Mouse (Mus musculus) brain, embryonic 14.5 days (tissue): ENCODE data around the gene Trib3. TPM values are rescaled to one million over a fixed set of nuclear protein-coding genes. Genes with fewer than 3 reads are reported as not detected.
A peak's percentile ranks its signal among the peaks of the same experiment; 100 is the strongest.
"Not testable (repeated sequence)": the region's sequence is repeated elsewhere in the genome, so short reads cannot be mapped to it uniquely, and the experiment has no call there.

Experiments
- DNase-seq: peaks from one replicate; pipeline ENCODE4 v3.0.0-alpha.2; 2011; ENCODE audit warnings: low read depth
- CTCF ChIP-seq: fragments of 200-500 bp; IDR thresholded peaks from 2 replicates; pipeline ENCODE4 v1.5.1; 2012; ENCODE audit warnings: inconsistent platforms, mild to moderate bottlenecking, moderate library complexity, borderline replicate concordance; ENCODE audit not compliant: insufficient read depth, insufficient read length; ENCODE audit errors: extremely low read depth
- POLR2A ChIP-seq: fragments of 200-500 bp; IDR thresholded peaks from 2 replicates; pipeline ENCODE4 v1.6.1; 2012; ENCODE audit warnings: mild to moderate bottlenecking, inconsistent platforms, borderline replicate concordance; ENCODE audit not compliant: poor library complexity, insufficient read depth, insufficient read length, severe bottlenecking; ENCODE audit errors: extremely low read depth
- polyA plus RNA-seq: library from polyadenylated mRNA; depleted of rRNA; stranded (reverse); fragments of >200 nt; gene quantifications from 2 replicates; pipeline ENCODE4 v1.2.3, GENCODE M21; 2012

Gene Trib3
- polyA plus RNA-seq, 1 experiment, result 0.70 TPM

DNA sequence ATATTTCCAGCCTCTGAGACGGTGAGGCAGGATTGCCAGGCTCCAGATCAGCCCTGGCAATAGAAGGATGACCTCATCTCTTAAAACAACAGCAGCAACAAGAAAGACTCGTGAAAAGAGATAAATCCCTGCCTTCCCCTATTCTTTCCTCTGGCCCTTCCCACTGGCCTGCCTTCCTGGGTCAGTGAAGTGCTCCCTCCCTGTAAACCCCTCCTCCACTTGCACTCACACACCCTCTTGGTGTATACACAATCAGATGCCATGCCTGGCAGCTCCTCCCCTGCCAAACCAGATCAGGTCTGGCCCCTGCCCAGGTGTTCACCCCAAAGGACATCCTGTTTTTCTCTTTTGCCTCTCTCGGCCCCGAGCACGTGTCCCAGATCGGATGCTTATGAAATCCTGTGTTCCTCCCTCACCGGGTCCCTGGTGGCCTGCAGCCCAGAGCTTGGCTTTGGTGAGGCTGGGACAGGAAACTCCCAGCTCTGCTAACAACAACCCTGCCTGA, 16.5 kb upstream of the Trib3 start:
- DNase-seq, result no peak

DNA sequence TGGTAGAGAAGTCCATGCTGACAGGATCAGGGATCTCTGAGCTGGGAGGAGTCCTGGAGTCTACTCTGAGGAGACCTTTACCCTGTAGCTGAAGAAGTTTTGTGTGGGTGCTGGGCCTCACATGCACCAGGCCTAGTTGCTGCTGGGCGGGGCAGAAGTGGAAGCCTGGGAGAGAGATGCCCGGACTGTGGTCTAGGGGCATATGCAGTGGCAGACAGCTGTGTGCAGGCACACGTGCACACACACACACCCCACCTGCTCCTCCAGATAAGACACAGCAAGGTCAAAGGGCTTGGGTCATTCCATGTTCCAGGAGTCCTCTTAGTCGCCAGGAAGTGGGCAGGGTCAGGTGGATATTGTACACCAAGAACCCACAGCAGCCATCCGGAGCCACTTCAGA, 15.8 kb upstream of the Trib3 start:
- no peak for TF ChIP-seq CTCF
- no peak for TF ChIP-seq POLR2A
- no peak for DNase-seq

More for the DNA sequence above, 16.5 kb upstream of the Trib3 start:
- TF ChIP-seq CTCF (no peak), POLR2A (no peak)

DNA sequence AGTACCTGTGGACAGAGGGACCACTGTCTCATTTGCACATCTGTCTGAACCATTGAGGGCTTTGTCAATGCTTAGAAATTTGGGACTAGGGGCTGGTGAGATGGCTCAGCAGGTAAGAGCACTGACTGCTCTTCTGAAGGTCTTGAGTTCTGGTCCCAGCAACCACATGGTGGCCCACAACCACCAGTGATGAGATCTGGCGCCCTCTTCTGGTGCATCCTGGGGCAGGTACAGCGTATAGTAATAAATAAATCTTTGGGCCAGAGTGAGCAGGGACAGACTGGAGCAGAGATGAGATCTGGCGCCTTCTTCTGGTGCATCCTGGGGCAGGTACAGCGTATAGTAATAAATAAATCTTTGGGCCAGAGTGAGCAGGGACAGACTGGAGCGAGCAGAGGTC, 15.1 kb upstream of the Trib3 start:
- peak; percentile 17; the same call in 1 of the 2 replicates for TF ChIP-seq CTCF
- DNase-seq, result not testable (repeated sequence)

DNA sequence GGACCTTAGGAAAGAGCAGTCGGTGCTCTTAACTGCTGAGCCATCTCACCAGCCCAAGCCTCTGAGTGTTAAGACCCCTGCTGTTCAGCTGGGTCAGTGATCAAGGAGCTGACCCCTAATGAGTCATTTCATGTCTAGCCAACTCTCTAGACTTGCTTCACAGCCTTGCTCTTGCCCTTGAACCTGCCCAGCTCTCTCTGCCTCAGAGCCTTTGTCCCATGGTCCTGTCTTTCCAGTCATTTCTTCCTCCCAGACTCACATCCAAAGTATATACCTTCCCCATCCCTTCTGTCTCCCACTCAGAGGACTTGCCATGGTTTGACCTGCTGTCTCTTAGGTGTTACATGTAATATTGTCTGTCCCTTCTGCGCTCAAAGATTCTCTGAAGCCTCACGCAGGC, 13.4 kb upstream of the Trib3 start:
- DNase-seq, result no peak
- TF ChIP-seq POLR2A, result no peak
- TF ChIP-seq CTCF, result no peak

DNA sequence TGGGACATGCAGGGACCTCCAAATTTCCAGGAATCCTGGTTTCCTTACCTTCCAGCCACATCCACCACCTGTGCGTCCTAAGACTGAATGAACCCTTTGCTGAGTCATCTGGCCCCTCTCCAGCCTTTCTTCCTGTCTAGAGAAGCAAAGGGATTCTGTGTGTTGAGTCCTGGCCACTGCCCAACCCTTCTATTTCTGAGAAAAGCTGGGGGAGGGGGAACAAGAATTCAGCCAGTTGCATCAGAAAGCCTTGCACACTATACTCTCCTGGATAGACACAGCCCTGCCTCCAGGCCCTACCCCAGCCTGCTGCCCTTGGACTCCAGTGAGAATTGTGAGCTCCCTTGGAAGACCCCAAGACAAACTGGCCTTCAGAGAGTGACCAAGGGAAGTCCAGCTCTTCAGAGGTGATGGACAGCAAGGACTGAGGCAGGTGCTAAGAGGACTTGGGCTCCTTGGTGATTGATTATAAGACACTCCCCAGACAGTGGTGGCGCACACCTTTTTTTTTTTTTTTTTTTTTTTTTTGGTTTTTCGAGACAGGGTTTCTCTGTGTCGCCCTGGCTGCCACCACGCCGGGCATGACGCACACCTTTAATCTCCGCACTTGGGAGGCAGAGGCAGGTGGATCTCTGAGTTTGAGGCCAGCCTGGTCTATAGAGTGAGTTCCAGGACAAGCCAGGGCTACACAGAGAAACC, 6.2 kb upstream of the Trib3 start:
- DNase-seq, result peak; percentile 66
- TF ChIP-seq POLR2A (no peak), CTCF (no peak)

DNA sequence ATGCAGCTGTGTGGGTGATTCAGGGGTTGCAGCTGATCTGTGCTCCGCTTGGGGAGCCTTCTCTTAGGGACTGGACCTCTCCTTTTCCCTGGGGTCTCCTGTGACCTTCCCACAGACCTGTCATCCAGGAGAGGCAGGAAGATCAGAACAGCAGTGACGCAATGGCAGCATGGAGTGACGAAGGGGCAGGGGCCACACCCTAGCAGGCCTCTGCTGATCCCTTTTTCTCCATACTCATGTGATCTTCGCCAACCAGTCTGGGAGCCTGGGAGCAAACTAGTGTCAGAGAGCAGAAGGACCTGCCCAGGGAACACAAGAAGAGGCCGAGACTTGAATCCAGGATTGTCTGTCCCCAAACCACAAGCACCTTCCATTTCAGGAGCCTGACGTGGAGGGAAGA, 5.4 kb upstream of the Trib3 start:
- no peak for TF ChIP-seq POLR2A
- no peak for DNase-seq

DNA sequence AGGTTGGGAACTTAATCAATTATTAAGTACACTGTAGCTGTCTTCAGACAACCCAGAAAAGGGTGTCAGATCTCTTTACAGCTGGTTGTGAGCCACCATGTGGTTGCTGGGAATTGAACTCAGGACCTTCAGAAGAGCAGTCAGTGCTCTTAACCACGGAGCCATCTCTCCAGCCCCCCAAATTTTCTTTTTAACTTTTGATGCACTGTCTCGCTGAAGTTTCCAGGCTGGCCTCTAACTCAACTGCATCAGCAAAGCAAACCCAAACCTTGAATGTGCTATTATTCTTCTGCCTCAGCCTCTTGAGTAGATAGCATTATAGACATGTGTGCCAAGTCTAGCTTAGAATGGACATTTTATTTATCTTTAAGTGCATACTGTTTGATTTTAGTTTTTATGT, 3.9 kb upstream of the Trib3 start:
- DNase-seq, result no peak
- no peak for TF ChIP-seq POLR2A
- TF ChIP-seq CTCF, result no peak

DNA sequence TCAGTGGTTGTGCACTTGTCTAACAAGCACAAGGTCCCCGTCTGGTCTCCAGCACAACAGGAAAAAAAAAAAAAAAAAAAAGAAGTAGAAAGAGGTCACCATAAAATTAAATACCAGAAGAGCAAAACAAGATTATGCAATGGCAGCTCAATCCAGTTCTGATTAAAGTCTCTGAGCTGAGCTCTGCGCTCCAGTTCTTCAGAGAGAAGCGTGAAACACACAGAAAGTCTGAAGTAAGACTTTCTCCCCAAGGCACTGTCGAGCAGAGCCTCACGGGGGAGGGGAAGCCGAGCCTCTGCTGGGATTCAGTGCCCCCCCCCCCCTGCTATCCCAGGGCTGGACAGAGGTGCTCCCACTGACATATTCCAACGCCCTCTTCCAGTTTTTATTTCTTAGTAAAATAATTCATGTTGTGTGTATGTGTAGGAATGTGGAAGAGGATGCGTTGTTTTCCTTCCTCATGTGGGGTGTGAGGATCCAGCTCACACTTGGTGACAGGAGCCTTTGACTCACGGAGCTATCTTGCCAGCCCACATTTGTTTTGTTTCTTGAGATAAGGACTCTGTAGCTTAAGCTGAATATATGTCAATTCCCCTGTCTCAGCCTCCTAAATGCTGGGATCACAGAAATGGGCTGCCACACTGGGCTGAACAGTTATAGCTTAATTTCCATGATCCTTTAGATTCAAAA, 3.1 kb upstream of the Trib3 start:
- TF ChIP-seq CTCF, result no peak
- DNase-seq, result no peak

DNA sequence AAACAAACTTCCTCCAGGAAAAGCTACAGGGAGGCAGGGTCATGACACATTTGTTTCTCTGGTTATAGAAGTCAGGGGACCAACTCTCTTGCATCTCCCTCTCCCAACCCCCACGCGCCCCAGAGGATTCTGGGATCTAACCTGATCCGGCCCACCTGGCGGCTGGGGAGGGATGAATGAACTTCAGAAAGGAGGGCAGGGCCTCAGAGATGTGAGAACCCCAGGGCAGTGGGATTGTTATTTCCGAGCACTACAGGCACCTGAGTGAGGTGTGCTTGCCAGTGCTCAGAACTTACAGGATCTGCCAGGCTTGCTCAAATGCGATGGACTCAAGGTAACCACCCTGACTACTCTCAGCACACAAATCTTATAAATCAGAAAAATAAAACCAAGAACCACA, 1.6 kb upstream of the Trib3 start:
- TF ChIP-seq CTCF, result no peak
- TF ChIP-seq POLR2A, result no peak
- no peak for DNase-seq

DNA sequence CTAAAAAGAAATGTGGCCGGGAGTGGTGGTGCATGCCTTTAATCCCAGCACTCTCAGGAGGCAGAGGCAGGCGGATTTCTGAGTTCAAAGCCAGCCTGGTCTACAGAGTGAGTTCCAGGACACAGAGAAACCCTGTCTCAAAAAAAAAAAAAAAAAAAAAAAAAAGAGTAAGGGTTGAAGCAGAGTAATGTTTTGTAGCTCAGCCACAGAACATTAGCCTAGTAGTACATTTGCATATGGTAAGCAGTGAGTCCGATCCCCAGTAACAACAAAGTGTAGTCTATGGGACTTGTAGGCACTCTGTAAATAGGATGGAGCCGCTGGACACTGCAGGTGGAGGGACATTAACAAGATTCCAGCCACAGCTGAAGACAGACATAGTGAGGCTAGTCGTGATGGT, 1.1 kb upstream of the Trib3 start:
- DNase-seq, result no peak
- no peak for TF ChIP-seq CTCF
- TF ChIP-seq POLR2A, result no peak

DNA sequence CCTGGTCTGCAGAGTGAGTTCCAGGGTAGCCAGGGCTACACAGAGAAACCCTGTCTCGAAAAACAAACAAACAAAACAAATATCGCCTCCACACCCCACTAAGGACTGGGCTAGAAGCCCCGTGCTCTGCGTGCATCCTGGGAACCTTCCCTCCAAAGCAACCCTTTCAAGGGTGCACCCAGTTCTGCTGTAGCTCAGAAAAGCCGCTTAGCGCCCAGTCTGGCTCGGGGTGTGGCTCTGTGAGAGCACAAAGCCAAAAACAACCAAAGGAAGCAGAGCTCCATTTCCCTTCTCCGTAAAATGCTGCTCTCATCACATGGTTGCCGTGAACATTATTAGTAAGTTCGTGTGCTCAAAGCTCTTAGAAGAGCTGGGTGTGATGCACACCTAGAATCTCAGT, 529 bp upstream of the Trib3 start:
- no peak for TF ChIP-seq POLR2A
- TF ChIP-seq CTCF, result no peak
- DNase-seq, result peak; percentile 18

DNA sequence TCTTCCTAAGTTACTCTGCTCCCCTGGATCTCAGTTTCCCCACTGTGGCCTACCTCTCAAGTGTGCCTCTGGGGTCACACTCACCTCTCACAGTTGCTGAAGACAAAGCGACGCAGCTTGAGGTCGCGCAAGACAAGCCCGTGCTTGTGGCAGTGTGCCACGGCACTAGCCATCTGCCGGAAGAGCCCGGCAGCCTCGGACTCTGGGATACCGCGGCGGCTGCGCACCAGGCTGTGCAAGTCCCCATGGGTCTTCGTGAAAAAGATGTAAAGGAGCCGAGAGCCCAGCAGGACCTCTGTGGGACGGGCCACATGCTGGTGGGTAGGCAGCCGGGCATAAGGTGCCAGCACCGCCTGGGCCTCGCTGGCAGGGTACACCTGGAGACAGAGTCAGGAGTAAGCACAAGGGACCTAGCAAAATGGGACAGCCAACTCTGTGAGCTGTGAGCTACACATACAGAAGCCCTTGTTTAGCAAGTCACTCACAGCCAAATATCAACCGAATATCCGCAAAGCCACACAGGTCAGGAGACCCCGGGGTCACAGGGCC, 4.1 kb downstream of the Trib3 start:
- no peak for DNase-seq

More for the DNA sequence above, 4.1 kb downstream of the Trib3 start:
- TF ChIP-seq POLR2A, result no peak
- no peak for TF ChIP-seq CTCF
